Mouse (Mus musculus) embryo, embryonic 11 days (tissue): ENCODE measurements around the gene Dapl1.

Source experiments
- DNase-seq: peaks from one replicate; pipeline ENCODE4 v3.0.0-alpha.2; 2015

Dapl1 gene

GRCm38 (mm10) chr2:59541121-59541887 is 56.9 kb downstream of the Dapl1 start:
- DNase-seq = peak; percentile 96

- peak; percentile 49 for DNase-seq
These were observed 59.2 kb downstream of the Dapl1 start for GRCm38 (mm10) chr2:59543543-59544065.

GRCm38 (mm10) chr2:59544237-59544909 is 59.9 kb downstream of the Dapl1 start:
- peak; percentile 61 for DNase-seq

- DNase-seq = peak; percentile 50
These were observed 60.5 kb downstream of the Dapl1 start for GRCm38 (mm10) chr2:59545001-59545400.

DNA sequence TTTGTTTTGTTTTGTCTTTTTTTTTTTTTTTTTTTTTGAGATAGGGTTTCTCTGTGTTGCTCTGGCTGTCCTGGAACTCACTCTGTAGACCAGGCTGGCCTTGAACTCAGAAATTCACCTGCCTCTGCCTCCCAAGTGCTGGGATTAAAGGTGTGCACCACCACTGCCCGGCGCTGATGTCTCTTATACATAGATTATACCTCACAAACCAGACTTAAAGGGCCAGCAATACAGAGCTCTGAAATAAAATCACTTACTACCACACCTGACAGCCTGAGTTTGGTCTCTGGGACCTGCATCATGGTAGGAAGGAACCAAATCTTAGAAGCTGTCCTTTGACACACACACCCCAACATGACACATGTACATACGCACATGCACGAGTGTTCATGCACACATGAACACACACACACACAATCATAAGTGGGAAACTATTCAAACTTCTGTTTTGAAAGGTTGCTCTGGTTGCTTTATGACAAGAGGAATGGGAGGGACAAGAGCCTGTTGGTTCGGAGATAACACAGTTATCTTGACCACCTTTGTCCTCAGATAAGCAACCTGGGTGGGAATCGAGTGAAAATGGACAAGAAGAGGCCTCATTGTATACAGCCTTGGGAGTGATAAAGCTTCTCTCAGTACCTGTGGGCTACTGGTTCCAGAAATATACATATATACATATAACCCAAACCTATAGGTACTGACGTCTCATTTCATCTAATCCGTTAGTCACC is 63.1 kb downstream of the Dapl1 start:
- no peak for DNase-seq

DNA sequence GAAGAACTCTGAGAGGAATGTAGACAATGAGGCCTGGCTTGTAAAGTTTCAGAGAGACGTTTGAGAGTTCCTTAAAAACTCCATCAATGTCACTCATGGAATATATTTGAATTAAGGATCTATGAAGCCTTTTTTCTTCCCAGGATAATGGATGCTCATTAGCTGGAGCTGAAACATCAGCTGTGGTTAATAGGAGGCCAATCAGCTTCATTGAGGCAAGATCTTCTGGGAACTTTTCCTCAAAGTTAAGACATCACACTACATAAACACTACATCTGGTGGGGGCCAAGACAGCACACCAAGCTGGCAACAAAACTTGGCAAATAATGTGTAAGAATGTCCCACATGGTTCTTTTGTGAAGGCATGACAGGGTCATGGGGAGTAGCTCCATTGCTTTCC is 68.3 kb downstream of the Dapl1 start:
- no peak for DNase-seq

DNA sequence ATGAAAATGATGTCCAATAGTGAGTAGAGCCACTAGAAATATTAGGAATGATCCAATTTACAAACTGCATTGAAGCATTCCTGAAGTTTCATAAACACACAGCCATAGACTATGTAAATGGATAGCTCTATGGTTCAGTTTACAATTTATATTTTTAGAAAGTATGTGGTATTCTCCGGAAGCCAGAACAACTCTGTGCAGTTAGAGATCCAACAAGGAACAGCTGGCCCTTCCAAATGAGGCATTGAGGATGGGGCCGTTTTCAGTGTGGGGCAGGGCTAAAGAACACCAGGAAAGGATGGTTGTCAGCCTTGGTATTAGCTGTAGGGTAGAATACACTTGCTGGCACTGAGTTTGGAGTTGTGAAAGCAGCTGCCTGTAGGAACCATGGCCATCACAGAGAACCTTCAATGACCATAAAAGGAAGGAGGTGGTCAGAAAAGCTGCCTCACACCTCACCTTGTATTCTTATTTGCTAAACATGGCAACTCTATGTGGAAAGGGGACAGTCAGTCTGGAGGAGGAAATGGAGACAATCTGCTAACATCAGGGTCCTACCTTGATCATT is 70.0 kb downstream of the Dapl1 start:
- DNase-seq = no peak
